Mouse (Mus musculus) left cerebral cortex, postnatal 14 days (tissue): Measurements from ENCODE around the gene Prune2. TPM values are rescaled to one million over a fixed set of nuclear protein-coding genes. Genes with fewer than 3 reads are reported as not detected.
A peak's percentile ranks its signal among the peaks of the same experiment; 100 is the strongest.
"Not testable (repeated sequence)": the region's sequence is repeated elsewhere in the genome, so short reads cannot be mapped to it uniquely, and the experiment has no call there.

ENCODE experiments used
- DNase-seq, 2 experiments: peaks; one replicate each; pipeline ENCODE4 v3.0.0; 2021 to 2022; ENCODE audit warnings: low spot score in 2 of 2, mixed read lengths in 1 of 2
- intact Hi-C: fragments of 180-260 bp; cut with DNase I; formaldehyde crosslinking; loops from one replicate; pipeline ENCODE4 v1.15.1; 2025
- total RNA-seq, 2 experiments: library from RNA; stranded (reverse); gene quantifications; 2 replicates each; pipeline ENCODE4 v1.2.3; 2021

The Prune2 gene
- total RNA-seq, 2 experiments from 2014 or later = 44.2 to 52.7 TPM

- intact Hi-C loops = no loop called here
- no peak for DNase-seq
Measured at GRCm38 (mm10) chr19:17160231-17160630, 204.3 kb downstream of the Prune2 start.

- intact Hi-C loops = no loop called here
- peak; percentile 30 to 41 for DNase-seq
Measured at GRCm38 (mm10) chr19:17163511-17163953, 207.6 kb downstream of the Prune2 start.

GRCm38 (mm10) chr19:17166288-17166687 is 210.4 kb downstream of the Prune2 start:
- DNase-seq = no peak
- intact Hi-C loops = no loop called here

GRCm38 (mm10) chr19:17168186-17168585 is 212.3 kb downstream of the Prune2 start:
- intact Hi-C loops = no loop called here
- DNase-seq = no peak

GRCm38 (mm10) chr19:17169746-17170145 is 213.8 kb downstream of the Prune2 start:
- no peak for DNase-seq
- intact Hi-C loops = no loop called here

- intact Hi-C loops, DNase-seq: not testable (repeated sequence)
Measured at GRCm38 (mm10) chr19:17174501-17174900, 218.6 kb downstream of the Prune2 start.

- peak; percentile 12 to 19 for DNase-seq
- intact Hi-C loops = no loop called here
Measured at GRCm38 (mm10) chr19:17180506-17180905, 224.6 kb downstream of the Prune2 start.

GRCm38 (mm10) chr19:17194730-17195129 is 238.8 kb downstream of the Prune2 start:
- no peak for DNase-seq
- intact Hi-C loops = no loop called here

GRCm38 (mm10) chr19:17199059-17199458 is 243.1 kb downstream of the Prune2 start:
- intact Hi-C loops = no loop called here
- DNase-seq = no peak

GRCm38 (mm10) chr19:17207141-17207540 is 251.2 kb downstream of the Prune2 start:
- no peak for DNase-seq
- intact Hi-C loops = no loop called here

- no peak for DNase-seq
- intact Hi-C loops = no loop called here
Measured at GRCm38 (mm10) chr19:17210541-17210940, 254.6 kb downstream of the Prune2 start.

GRCm38 (mm10) chr19:17214896-17215520 is 259.1 kb downstream of the Prune2 start:
- no peak for DNase-seq
- intact Hi-C loops = no loop called here

GRCm38 (mm10) chr19:17218195-17218594 is 262.3 kb downstream of the Prune2 start:
- intact Hi-C loops = no loop called here

GRCm38 (mm10) chr19:17223801-17224200 is 267.9 kb downstream of the Prune2 start:
- no peak for DNase-seq
- intact Hi-C loops = no loop called here

More at GRCm38 (mm10) chr19:17218195-17218594, 262.3 kb downstream of the Prune2 start:
- DNase-seq = no peak

GRCm38 (mm10) chr19:17225570-17226083 is 269.7 kb downstream of the Prune2 start:
- DNase-seq = no peak

GRCm38 (mm10) chr19:17226096-17226495 is 270.2 kb downstream of the Prune2 start:
- intact Hi-C loops = no loop called here
- no peak for DNase-seq

More at GRCm38 (mm10) chr19:17225570-17226083, 269.7 kb downstream of the Prune2 start:
- intact Hi-C loops = no loop called here

GRCm38 (mm10) chr19:17230013-17230412 is 274.1 kb downstream of the Prune2 start:
- intact Hi-C loops = loop anchor here (10.0 kb wide), 1 partner anchor 155 kb away; no protein-coding TSS in a partner anchor
- no peak for DNase-seq

- no peak for DNase-seq
- intact Hi-C loops = loop anchor here (10.0 kb wide), 1 partner anchor 146 kb away; no protein-coding TSS in a partner anchor
Measured at GRCm38 (mm10) chr19:17238471-17238870, 282.6 kb downstream of the Prune2 start.

- DNase-seq = peak in 1 of 2 experiments; percentile 41
- intact Hi-C loops = no loop called here
Measured at GRCm38 (mm10) chr19:17240170-17241077, 284.5 kb downstream of the Prune2 start.

- peak in 1 of 2 experiments; percentile 14 for DNase-seq
- intact Hi-C loops = no loop called here
Measured at GRCm38 (mm10) chr19:17241206-17241605, 285.3 kb downstream of the Prune2 start.
